Mouse (Mus musculus): Measurements from ENCODE around the gene Iqschfp. TPM values are rescaled to one million over a fixed set of nuclear protein-coding genes. Genes with fewer than 3 reads are reported as not detected.

Iqschfp gene
- polyA plus RNA-seq, 1 experiment = not detected

DNA sequence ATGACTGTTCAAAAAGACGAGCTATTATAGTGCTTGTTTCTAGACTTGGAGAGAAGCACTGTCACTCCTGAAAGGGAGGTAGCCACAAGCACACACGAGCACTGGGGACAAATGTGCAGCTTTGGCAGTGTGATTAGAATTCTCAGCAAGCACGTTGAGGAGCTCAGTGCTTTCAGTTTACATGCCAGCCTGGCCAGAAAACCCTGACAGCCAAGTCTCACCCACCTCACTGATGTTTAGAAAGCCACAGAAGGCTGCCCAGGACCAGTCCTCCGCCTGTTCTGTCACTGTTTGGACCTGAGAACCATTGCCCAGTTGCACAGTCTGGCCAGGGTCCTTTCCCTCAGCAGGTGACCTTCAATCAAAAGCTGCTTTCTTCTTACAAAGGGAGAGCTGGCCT, 768.5 kb downstream of the Iqschfp start:
- H3K4me3 ChIP-seq (ENCODE audit: control insufficient read depth, insufficient read depth, low read length) = no peak overlapping the region
- TF ChIP-seq POLR2A (IDR thresholded peaks at IDR 0.05; ENCODE audit: control insufficient read depth, extremely low read depth, insufficient read depth, low read length, poor library complexity) = no peak
- TF ChIP-seq CTCF (IDR thresholded peaks at IDR 0.05; ENCODE audit: borderline replicate concordance, control insufficient read depth, extremely low read depth, insufficient read depth, low read length, poor library complexity) = no peak
- H3K27ac ChIP-seq (ENCODE audit: control insufficient read depth, insufficient read depth, low read length) = no peak overlapping the region
- H3K4me1 ChIP-seq (replicated peaks; ENCODE audit: control insufficient read depth, insufficient read depth, low read length) = peaks cover 7% of the 10 kb centered on the region
- H3K36me3 ChIP-seq (ENCODE audit: control insufficient read depth, insufficient read depth, low read length) = no peaks in the 10 kb centered on the region
- WGBS = 75% methylated on average over 4 of the region's 4 CpGs
- H3K27me3 ChIP-seq (ENCODE audit: control insufficient read depth, insufficient read depth, low read length) = no peaks in the 10 kb centered on the region
- DNase-seq = no peak

DNA sequence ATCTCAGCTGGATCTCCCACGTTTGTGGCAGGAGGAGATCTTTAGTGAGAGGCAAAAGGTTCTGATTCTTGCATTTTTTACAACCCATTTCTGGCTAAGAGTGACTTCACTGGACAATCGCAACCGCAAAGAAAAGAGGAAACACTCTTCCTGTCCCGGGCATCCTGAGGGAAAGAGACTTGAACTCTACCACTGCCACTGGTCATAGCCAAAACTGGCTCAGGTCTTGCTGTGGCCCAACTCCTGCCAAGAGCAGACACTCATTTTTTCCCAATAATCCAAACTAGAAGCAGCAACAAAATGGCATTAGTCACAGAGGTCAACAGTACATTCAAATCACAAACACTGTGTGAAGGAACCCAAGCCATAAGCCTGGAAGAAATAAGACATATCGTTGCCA, 770.4 kb downstream of the Iqschfp start:
- TF ChIP-seq CTCF (IDR thresholded peaks at IDR 0.05; ENCODE audit: borderline replicate concordance, control insufficient read depth, extremely low read depth, insufficient read depth, low read length, poor library complexity) (no peak), POLR2A (IDR thresholded peaks at IDR 0.05; ENCODE audit: control insufficient read depth, extremely low read depth, insufficient read depth, low read length, poor library complexity) (no peak)
- Histone ChIP-seq H3K4me1 (replicated peaks; ENCODE audit: control insufficient read depth, insufficient read depth, low read length) (peaks cover 14% of the 10 kb centered on the region), H3K27me3 (ENCODE audit: control insufficient read depth, insufficient read depth, low read length) (no peaks in the 10 kb centered on the region), H3K4me3 (ENCODE audit: control insufficient read depth, insufficient read depth, low read length) (no peak overlapping the region), H3K27ac (ENCODE audit: control insufficient read depth, insufficient read depth, low read length) (no peak overlapping the region), H3K36me3 (ENCODE audit: control insufficient read depth, insufficient read depth, low read length) (no peaks in the 10 kb centered on the region)
- no peak for DNase-seq
- WGBS = 27% methylated on average over 5 of the region's 5 CpGs

DNA sequence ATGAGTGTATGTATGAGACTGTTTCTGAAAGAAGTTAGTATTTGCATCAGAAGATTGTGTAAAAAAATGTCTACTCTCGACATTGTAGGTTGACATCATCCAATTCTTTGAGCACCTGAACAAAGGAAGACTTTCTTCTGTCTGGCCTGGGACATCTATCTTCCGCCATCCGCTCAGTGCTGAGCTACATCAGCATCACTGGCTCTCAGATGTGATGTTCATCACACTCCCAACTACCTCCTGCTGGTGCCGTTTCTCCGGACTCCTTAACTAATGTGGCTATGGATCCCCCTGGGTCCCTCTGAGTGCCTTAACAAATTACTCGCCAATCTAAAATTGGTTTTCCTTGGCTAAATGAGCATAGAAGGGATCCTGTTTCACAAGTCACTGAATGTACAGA, 772.3 kb downstream of the Iqschfp start:
- WGBS = 93% methylated on average over 6 of the region's 6 CpGs
- H3K4me1 ChIP-seq (replicated peaks; ENCODE audit: control insufficient read depth, insufficient read depth, low read length) = peaks cover 13% of the 10 kb centered on the region

DNA sequence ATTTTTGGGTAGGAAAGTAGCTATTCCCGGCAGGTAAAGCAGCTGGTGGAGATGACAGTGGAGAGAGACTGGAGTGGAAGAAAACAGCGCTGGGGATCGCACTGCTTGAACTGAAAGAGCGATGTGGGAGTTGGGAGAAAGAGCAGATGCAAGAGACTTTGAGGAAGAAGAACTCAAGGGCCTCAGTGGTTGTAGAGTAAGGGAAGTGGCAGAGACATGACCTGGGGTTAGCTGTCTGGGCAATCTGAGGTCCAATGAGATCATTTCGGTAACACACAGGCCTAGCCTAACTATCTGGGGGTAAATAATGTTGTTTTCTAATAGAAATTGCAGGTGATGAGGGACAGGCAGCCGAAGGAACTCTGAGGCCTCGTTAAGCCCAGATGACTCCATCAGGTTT, 774.3 kb downstream of the Iqschfp start:
- H3K36me3 ChIP-seq (ENCODE audit: control insufficient read depth, insufficient read depth, low read length) = no peaks in the 10 kb centered on the region
- 49% methylated on average over 7 of the region's 7 CpGs for WGBS
- peaks cover 13% of the 10 kb centered on the region for H3K4me1 ChIP-seq (replicated peaks; ENCODE audit: control insufficient read depth, insufficient read depth, low read length)
- no peak overlapping the region for H3K4me3 ChIP-seq (ENCODE audit: control insufficient read depth, insufficient read depth, low read length)
- no peaks in the 10 kb centered on the region for H3K27me3 ChIP-seq (ENCODE audit: control insufficient read depth, insufficient read depth, low read length)
- TF ChIP-seq CTCF (IDR thresholded peaks at IDR 0.05; ENCODE audit: borderline replicate concordance, control insufficient read depth, extremely low read depth, insufficient read depth, low read length, poor library complexity) = no peak
- no peak for TF ChIP-seq POLR2A (IDR thresholded peaks at IDR 0.05; ENCODE audit: control insufficient read depth, extremely low read depth, insufficient read depth, low read length, poor library complexity)
- no peak overlapping the region for H3K27ac ChIP-seq (ENCODE audit: control insufficient read depth, insufficient read depth, low read length)
- no peak for DNase-seq

More for the DNA sequence above, 772.3 kb downstream of the Iqschfp start:
- DNase-seq = no peak
- Histone ChIP-seq H3K4me3 (ENCODE audit: control insufficient read depth, insufficient read depth, low read length) (no peak overlapping the region), H3K36me3 (ENCODE audit: control insufficient read depth, insufficient read depth, low read length) (no peaks in the 10 kb centered on the region), H3K27me3 (ENCODE audit: control insufficient read depth, insufficient read depth, low read length) (no peaks in the 10 kb centered on the region), H3K27ac (ENCODE audit: control insufficient read depth, insufficient read depth, low read length) (no peak overlapping the region)
- no peak for TF ChIP-seq POLR2A (IDR thresholded peaks at IDR 0.05; ENCODE audit: control insufficient read depth, extremely low read depth, insufficient read depth, low read length, poor library complexity)
- TF ChIP-seq CTCF (IDR thresholded peaks at IDR 0.05; ENCODE audit: borderline replicate concordance, control insufficient read depth, extremely low read depth, insufficient read depth, low read length, poor library complexity) = no peak

DNA sequence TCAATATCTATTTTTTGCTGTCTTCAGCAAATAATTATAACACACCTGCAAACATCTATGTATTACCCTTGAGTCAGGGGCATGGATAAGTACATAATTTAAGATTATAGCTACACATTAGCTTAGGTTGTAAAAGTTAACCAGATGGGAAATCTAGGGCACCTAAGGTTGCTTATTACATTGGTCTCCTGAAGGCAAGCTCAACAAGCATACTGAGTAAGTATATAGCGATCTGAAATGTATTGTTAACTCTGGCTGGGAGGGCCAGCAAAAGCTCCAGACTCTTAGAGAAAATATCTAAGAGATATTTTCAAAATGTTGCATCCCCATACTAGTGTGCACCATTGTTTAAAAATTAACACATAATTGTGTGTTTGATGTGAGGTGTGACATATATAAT, 775.8 kb downstream of the Iqschfp start:
- H3K4me1 ChIP-seq (replicated peaks; ENCODE audit: control insufficient read depth, insufficient read depth, low read length) = peaks cover 10% of the 10 kb centered on the region
- no peak for DNase-seq
- no peaks in the 10 kb centered on the region for H3K36me3 ChIP-seq (ENCODE audit: control insufficient read depth, insufficient read depth, low read length)
- H3K4me3 ChIP-seq (ENCODE audit: control insufficient read depth, insufficient read depth, low read length) = no peak overlapping the region
- H3K27me3 ChIP-seq (ENCODE audit: control insufficient read depth, insufficient read depth, low read length) = no peaks in the 10 kb centered on the region
- WGBS = 98% methylated on average over 1 of the region's 1 CpGs
- no peak for TF ChIP-seq POLR2A (IDR thresholded peaks at IDR 0.05; ENCODE audit: control insufficient read depth, extremely low read depth, insufficient read depth, low read length, poor library complexity)
- no peak for TF ChIP-seq CTCF (IDR thresholded peaks at IDR 0.05; ENCODE audit: borderline replicate concordance, control insufficient read depth, extremely low read depth, insufficient read depth, low read length, poor library complexity)
- H3K27ac ChIP-seq (ENCODE audit: control insufficient read depth, insufficient read depth, low read length) = no peak overlapping the region

DNA sequence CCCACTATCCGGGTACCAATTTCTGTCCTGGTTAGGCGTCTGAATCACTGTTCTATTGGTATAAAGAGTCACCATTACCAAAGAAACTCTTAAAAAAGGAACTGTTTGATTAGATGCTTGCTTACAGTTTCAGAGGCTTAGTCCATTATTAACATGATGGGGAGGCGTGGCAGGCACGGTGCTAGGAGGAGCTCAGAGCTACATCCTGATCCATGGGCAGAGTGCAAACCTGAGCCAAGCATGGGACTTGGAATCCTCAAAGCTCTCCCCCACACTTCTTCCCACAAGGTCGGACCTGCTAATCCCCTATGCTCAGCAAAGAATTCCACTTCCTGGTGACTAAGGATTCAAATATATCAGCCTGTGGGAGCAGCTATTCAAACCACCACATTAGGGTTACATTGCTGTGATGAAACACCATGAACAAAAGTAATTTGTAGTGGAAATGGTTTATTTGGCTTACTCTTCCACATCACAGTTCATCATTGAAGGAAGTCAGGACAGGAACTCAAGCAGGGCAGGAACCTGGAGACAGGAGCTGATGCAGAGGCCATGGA, 777.5 kb downstream of the Iqschfp start:
- Histone ChIP-seq H3K4me1 (replicated peaks; ENCODE audit: control insufficient read depth, insufficient read depth, low read length) (peaks cover 10% of the 10 kb centered on the region), H3K27me3 (ENCODE audit: control insufficient read depth, insufficient read depth, low read length) (no peaks in the 10 kb centered on the region), H3K4me3 (ENCODE audit: control insufficient read depth, insufficient read depth, low read length) (no peak overlapping the region), H3K36me3 (ENCODE audit: control insufficient read depth, insufficient read depth, low read length) (no peaks in the 10 kb centered on the region), H3K27ac (ENCODE audit: control insufficient read depth, insufficient read depth, low read length) (no peak overlapping the region)
- DNase-seq = no peak
- 92% methylated on average over 5 of the region's 5 CpGs for WGBS
- TF ChIP-seq POLR2A (IDR thresholded peaks at IDR 0.05; ENCODE audit: control insufficient read depth, extremely low read depth, insufficient read depth, low read length, poor library complexity) = no peak
- no peak for TF ChIP-seq CTCF (IDR thresholded peaks at IDR 0.05; ENCODE audit: borderline replicate concordance, control insufficient read depth, extremely low read depth, insufficient read depth, low read length, poor library complexity)

DNA sequence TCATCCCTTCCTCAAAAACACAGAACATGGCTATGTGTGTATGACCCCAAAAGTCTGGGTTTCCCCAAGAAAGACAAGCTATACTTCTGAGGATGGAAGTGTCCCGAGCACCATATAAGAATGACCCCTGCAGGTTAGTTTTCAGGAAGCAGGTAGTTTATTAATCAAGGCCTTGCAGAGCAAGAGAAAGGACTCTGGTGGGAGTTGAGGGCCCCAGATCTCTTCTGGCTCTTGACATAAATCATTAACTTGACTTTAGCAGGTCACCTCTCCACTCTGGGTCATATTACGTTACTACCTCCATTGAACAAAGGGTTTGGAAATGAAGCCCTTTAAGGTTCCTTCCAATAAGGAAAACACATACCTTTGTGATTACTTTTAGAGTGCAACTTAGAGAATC, 782.7 kb downstream of the Iqschfp start:
- no peaks in the 10 kb centered on the region for H3K27me3 ChIP-seq (ENCODE audit: control insufficient read depth, insufficient read depth, low read length)
- WGBS = 95% methylated on average over 2 of the region's 2 CpGs
- TF ChIP-seq POLR2A (IDR thresholded peaks at IDR 0.05; ENCODE audit: control insufficient read depth, extremely low read depth, insufficient read depth, low read length, poor library complexity) (no peak), CTCF (IDR thresholded peaks at IDR 0.05; ENCODE audit: borderline replicate concordance, control insufficient read depth, extremely low read depth, insufficient read depth, low read length, poor library complexity) (no peak)
- H3K27ac ChIP-seq (ENCODE audit: control insufficient read depth, insufficient read depth, low read length) = no peak overlapping the region
- H3K4me1 ChIP-seq (replicated peaks; ENCODE audit: control insufficient read depth, insufficient read depth, low read length) = peaks cover 22% of the 10 kb centered on the region
- no peaks in the 10 kb centered on the region for H3K36me3 ChIP-seq (ENCODE audit: control insufficient read depth, insufficient read depth, low read length)
- H3K4me3 ChIP-seq (ENCODE audit: control insufficient read depth, insufficient read depth, low read length) = no peak overlapping the region
- DNase-seq = no peak

All from thymus, adult 2 months (tissue).